Mouse (Mus musculus) hindbrain, embryonic 14.5 days (tissue): ENCODE measurements around the gene Fignl2. TPM values are rescaled to one million over a fixed set of nuclear protein-coding genes. Genes with fewer than 3 reads are reported as not detected.

Source experiments
- ATAC-seq: fragments of 200-750 bp; cut with Nextera tagmentation; 2 replicates; pipeline ENCODE4 v1.8.0; 2017; ENCODE audit warnings: moderate number of reproducible peaks, mild to moderate bottlenecking, moderate TSS enrichment, moderate library complexity; ENCODE audit not compliant: low FRiP score
- DNase-seq: peaks from one replicate; pipeline ENCODE4 v3.0.0-alpha.2; 2015; ENCODE audit warnings: low spot score
- H3K27ac ChIP-seq: fragments of 300-500 bp; sonication (generic); 2 replicates; pipeline ENCODE4 v1.5.1; 2014; ENCODE audit warnings: mild to moderate bottlenecking, moderate library complexity
- H3K27me3 ChIP-seq: fragments of 300-500 bp; sonication (generic); 2 replicates; pipeline ENCODE4 v1.6.1; 2014; ENCODE audit warnings: mild to moderate bottlenecking, low read length, mixed read lengths; ENCODE audit not compliant: control insufficient read depth, insufficient read depth
- H3K36me3 ChIP-seq: fragments of 300-500 bp; sonication (generic); replicated peaks from 2 replicates; pipeline ENCODE4 v1.6.1; 2014; ENCODE audit not compliant: control insufficient read depth, insufficient read depth
- H3K4me1 ChIP-seq: fragments of 300-500 bp; sonication (generic); replicated peaks from 2 replicates; pipeline ENCODE4 v1.6.1; 2014; ENCODE audit warnings: antibody characterized with exemption, low read length, mixed read lengths; ENCODE audit not compliant: control insufficient read depth, insufficient read depth
- H3K4me2 ChIP-seq: fragments of 300-500 bp; sonication (generic); replicated peaks from 2 replicates; pipeline ENCODE4 v1.6.1; 2014; ENCODE audit warnings: mild to moderate bottlenecking, moderate library complexity
- H3K4me3 ChIP-seq: fragments of 300-500 bp; sonication (generic); replicated peaks from 2 replicates; pipeline ENCODE4 v1.5.1; 2014; ENCODE audit warnings: mild to moderate bottlenecking, low read length
- H3K9ac ChIP-seq: fragments of 300-500 bp; sonication (generic); 2 replicates; pipeline ENCODE4 v1.6.1; 2014
- H3K9me3 ChIP-seq: fragments of 300-500 bp; sonication (generic); 2 replicates; pipeline ENCODE4 v1.6.1; 2016; ENCODE audit warnings: low read length; ENCODE audit not compliant: control insufficient read depth
- WGBS: fragments of 180-500 bp; shearing (Covaris S2); extraction: QIAGEN DNeasy Blood & Tissue Kit; methylation state at CpG from one replicate; pipeline ENCODE4 v1.1.7; 2014; 5-methylcytosine and 5-hydroxymethylcytosine counted together
- polyA plus RNA-seq: library from polyadenylated mRNA; unstranded; fragments of >200 nt; fragmentation: Nextera tagmentation; extraction: Ambion mirVana; gene quantifications from 2 replicates; pipeline ENCODE4 v1.2.1, GENCODE M21; 2014

The Fignl2 gene
- polyA plus RNA-seq, 1 experiment from 2014 or later: 0.17 TPM

- Histone ChIP-seq H3K27me3 (peaks cover 54% of the 10 kb centered on the region), H3K9me3 (no peaks in the 10 kb centered on the region), H3K4me3 (peak within 1 kb of the TSS; percentile 50), H3K4me2 (peak within 1 kb of the TSS; percentile 99), H3K4me1 (peaks cover 18% of the 10 kb centered on the region), H3K36me3 (no peaks in the 10 kb centered on the region), H3K27ac (no peak within 1 kb of the TSS), H3K9ac (peak within 1 kb of the TSS; percentile 70)
- WGBS: 2% methylated on average over 23 of the region's 23 CpGs
- 0 out of 2 replicates have a peak, but pooled peaks have one; percentile 9 for ATAC-seq
- DNase-seq: no peak
These were observed 31.2 kb downstream of the Fignl2 start, which contains the start of gene Gm47841 for GRCm38 (mm10) chr15:101047194-101047555. Gene Gm47841 (minus strand): TSS chr15:101047397.

GRCm38 (mm10) chr15:101046527-101047193 is 31.7 kb downstream of the Fignl2 start:
- peak; percentile 34; the same call in 1 of the 2 replicates for ATAC-seq
- DNase-seq: peak; percentile 45
- peaks cover 48% of the 10 kb centered on the region for H3K27me3 ChIP-seq

GRCm38 (mm10) chr15:101046039-101046526 is 32.3 kb downstream of the Fignl2 start:
- DNase-seq (no peak), ATAC-seq (peak; percentile 10; the same call in 1 of the 2 replicates)
- Histone ChIP-seq H3K9me3 (no peaks in the 10 kb centered on the region), H3K27me3 (peaks cover 43% of the 10 kb centered on the region), H3K27ac (no peak overlapping the region), H3K4me1 (peaks cover 18% of the 10 kb centered on the region), H3K36me3 (peaks cover 4% of the 10 kb centered on the region), H3K9ac (peak overlapping the region; percentile 70), H3K4me2 (peak overlapping the region; percentile 99), H3K4me3 (peak overlapping the region; percentile 50)
- 3% methylated on average over 43 of the region's 43 CpGs for WGBS

More at GRCm38 (mm10) chr15:101046527-101047193, 31.7 kb downstream of the Fignl2 start:
- no peaks in the 10 kb centered on the region for H3K9me3 ChIP-seq
- WGBS: under 1% methylated on average over 74 of the region's 77 CpGs
- no peaks in the 10 kb centered on the region for H3K36me3 ChIP-seq
- H3K9ac ChIP-seq: peak overlapping the region; percentile 70
- peak overlapping the region; percentile 50 for H3K4me3 ChIP-seq
- peaks cover 18% of the 10 kb centered on the region for H3K4me1 ChIP-seq
- peak overlapping the region; percentile 99 for H3K4me2 ChIP-seq
- H3K27ac ChIP-seq: no peak overlapping the region

DNA sequence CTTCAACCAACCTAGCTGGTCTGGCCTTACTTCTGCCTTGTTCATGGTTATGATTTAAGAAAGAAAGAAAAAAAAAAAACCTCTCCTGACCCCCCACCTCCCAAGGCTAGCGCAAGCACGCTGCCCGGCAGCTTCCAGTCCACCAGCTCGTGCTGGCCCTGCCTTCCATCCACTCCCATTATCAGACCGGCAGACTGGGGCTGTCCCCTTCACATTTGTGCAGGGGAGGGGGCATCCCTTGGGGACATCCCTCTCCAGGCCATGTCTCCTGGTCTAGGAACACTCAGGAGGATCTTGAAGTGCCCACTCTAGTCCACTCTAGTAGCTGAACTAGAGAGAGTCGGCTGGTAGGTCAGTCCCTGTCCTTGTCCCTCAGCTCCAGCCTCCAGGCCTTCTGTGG is 33.8 kb downstream of the Fignl2 start:
- no peak overlapping the region for H3K27ac ChIP-seq
- H3K4me1 ChIP-seq: peaks cover 18% of the 10 kb centered on the region
- no peak for ATAC-seq
- 37% methylated on average over 6 of the region's 6 CpGs for WGBS
- H3K4me2 ChIP-seq: no peak overlapping the region
- peaks cover 53% of the 10 kb centered on the region for H3K27me3 ChIP-seq
- DNase-seq: no peak
- no peak overlapping the region for H3K9ac ChIP-seq
- H3K9me3 ChIP-seq: no peaks in the 10 kb centered on the region
- peaks cover 20% of the 10 kb centered on the region for H3K36me3 ChIP-seq
- H3K4me3 ChIP-seq: no peak overlapping the region

DNA sequence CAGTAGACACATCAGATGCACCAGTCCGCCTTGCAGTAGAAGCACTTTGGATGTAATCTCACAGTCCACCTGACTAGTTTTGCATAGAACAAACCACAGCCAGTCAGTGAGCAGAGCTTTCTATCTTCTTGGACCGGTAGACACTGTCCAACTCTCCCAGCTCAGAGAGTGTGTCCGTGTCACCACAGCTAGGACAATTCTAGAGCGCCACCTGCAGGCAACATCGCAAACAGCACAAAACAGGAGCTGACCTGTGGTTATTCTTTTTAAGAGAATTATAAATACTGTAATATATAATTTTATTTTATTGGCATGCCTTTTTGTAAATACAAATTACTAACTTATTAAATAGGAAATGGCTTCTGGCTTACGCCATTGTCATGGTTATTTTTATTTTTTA is 35.8 kb downstream of the Fignl2 start:
- 27% methylated on average over 6 of the region's 6 CpGs for WGBS

DNA sequence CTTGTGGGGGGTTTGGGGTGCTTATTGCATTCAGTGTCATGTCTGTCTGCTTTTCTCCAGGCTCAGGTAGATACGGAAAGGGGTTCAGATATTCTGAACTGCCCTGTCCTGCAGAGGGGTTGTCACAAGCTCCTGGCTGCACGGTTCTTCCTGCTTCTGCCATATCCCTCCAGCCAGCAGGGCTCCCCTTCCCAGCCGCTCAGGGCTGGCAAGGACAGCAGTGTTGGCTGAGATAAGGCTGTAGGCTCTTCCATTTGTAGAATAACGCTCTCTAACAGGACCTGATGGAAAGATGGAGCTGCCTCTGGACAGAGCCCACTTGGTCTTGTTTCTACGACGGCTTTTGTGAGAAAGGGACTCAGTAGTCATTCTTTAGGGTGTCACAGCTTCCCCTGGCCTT is 36.4 kb downstream of the Fignl2 start:
- WGBS: 75% methylated on average over 6 of the region's 6 CpGs
- H3K27me3 ChIP-seq: peaks cover 44% of the 10 kb centered on the region
- peaks cover 12% of the 10 kb centered on the region for H3K4me1 ChIP-seq
- peaks cover 24% of the 10 kb centered on the region for H3K36me3 ChIP-seq
- no peak for DNase-seq
- no peak overlapping the region for H3K27ac ChIP-seq
- no peak overlapping the region for H3K9ac ChIP-seq
- H3K9me3 ChIP-seq: no peaks in the 10 kb centered on the region
- H3K4me2 ChIP-seq: no peak overlapping the region
- H3K4me3 ChIP-seq: no peak overlapping the region
- ATAC-seq: no peak

More for the DNA sequence above, 35.8 kb downstream of the Fignl2 start:
- Histone ChIP-seq H3K27ac (no peak overlapping the region), H3K4me1 (peaks cover 18% of the 10 kb centered on the region), H3K9me3 (no peaks in the 10 kb centered on the region), H3K9ac (no peak overlapping the region), H3K36me3 (peaks cover 24% of the 10 kb centered on the region), H3K4me2 (no peak overlapping the region), H3K27me3 (peaks cover 51% of the 10 kb centered on the region), H3K4me3 (no peak overlapping the region)
- ATAC-seq (no peak), DNase-seq (peak; percentile 81)

- Histone ChIP-seq H3K4me3 (no peak overlapping the region), H3K36me3 (peaks cover 43% of the 10 kb centered on the region), H3K4me1 (no peaks in the 10 kb centered on the region), H3K4me2 (no peak overlapping the region), H3K9me3 (no peaks in the 10 kb centered on the region), H3K9ac (no peak overlapping the region), H3K27me3 (peaks cover 25% of the 10 kb centered on the region), H3K27ac (no peak overlapping the region)
- DNase-seq: no peak
- WGBS: 48% methylated on average over 17 of the region's 17 CpGs
- no peak for ATAC-seq
These were observed 38.7 kb downstream of the Fignl2 start for GRCm38 (mm10) chr15:101039651-101040050.

GRCm38 (mm10) chr15:101028960-101029359 is 49.4 kb downstream of the Fignl2 start:
- ATAC-seq (no peak), DNase-seq (no peak)
- WGBS: 83% methylated on average over 2 of the region's 2 CpGs

DNA sequence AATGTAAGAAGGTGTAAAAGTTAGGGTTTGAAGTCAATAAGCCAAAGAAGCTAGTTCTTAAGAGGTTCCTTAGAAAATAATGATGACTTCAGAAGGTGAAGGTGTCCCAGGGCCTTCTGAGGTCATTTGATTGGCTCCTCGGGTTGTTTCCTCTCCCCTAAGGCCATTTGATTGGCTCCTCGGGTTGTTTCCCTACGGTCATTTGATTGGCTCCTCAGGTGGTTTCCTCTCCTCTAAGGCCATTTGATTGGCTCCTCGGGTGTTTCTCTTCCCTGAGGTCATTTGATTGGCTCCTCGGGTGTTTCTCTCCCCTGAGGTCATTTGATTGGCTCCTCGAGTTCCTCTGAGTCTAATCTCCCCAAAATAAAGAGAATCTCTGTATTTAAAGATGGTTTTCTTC is 67.0 kb downstream of the Fignl2 start:
- Histone ChIP-seq H3K4me3 (no peak overlapping the region), H3K9me3 (no peaks in the 10 kb centered on the region), H3K4me2 (no peak overlapping the region), H3K27me3 (no peaks in the 10 kb centered on the region), H3K9ac (no peak overlapping the region), H3K36me3 (peaks cover 45% of the 10 kb centered on the region), H3K4me1 (no peaks in the 10 kb centered on the region; the same call in 1 of the 2 replicates), H3K27ac (no peak overlapping the region)
- DNase-seq (no peak), ATAC-seq (no peak)
- 89% methylated on average over 6 of the region's 6 CpGs for WGBS

More at GRCm38 (mm10) chr15:101028960-101029359, 49.4 kb downstream of the Fignl2 start:
- no peak overlapping the region for H3K9ac ChIP-seq
- H3K4me3 ChIP-seq: no peak overlapping the region
- no peaks in the 10 kb centered on the region for H3K4me1 ChIP-seq
- peaks cover 18% of the 10 kb centered on the region for H3K36me3 ChIP-seq
- H3K27ac ChIP-seq: no peak overlapping the region
- no peak overlapping the region for H3K4me2 ChIP-seq
- no peaks in the 10 kb centered on the region for H3K9me3 ChIP-seq
- no peaks in the 10 kb centered on the region for H3K27me3 ChIP-seq
